Mouse (Mus musculus) heart, postnatal 0 days (tissue): ENCODE measurements at regions not wholly inside any gene's neighbourhood (a gene's known extent, or its start where the extent isn't known, plus 50 kb on each side); places are given as distances from the start of the nearest gene placed in this dataset.
A peak's percentile ranks its signal among the peaks of the same experiment; 100 is the strongest.

ENCODE experiments used
- ATAC-seq: fragments of 200-750 bp; cut with Nextera tagmentation; 2 replicates; pipeline ENCODE4 v1.8.0; 2017; ENCODE audit warnings: low read depth, moderate number of reproducible peaks, moderate library complexity; ENCODE audit not compliant: insufficient read depth
- DNase-seq: peaks from one replicate; pipeline ENCODE4 v3.0.0-alpha.2; 2016; ENCODE audit warnings: low spot score
- H3K27ac ChIP-seq: fragments of 300-500 bp; sonication (generic); 2 replicates; pipeline ENCODE4 v1.5.1; 2014; ENCODE audit warnings: low read depth, mild to moderate bottlenecking
- H3K27me3 ChIP-seq: fragments of 300-500 bp; sonication (generic); 2 replicates; pipeline ENCODE4 v1.6.1; 2014; ENCODE audit warnings: low read length, mixed read lengths; ENCODE audit not compliant: control insufficient read depth, insufficient read depth
- H3K36me3 ChIP-seq: fragments of 300-500 bp; sonication (generic); replicated peaks from 2 replicates; pipeline ENCODE4 v1.6.1; 2014; ENCODE audit warnings: low read length, mixed read lengths; ENCODE audit not compliant: control insufficient read depth, insufficient read depth
- H3K4me1 ChIP-seq: fragments of 300-500 bp; sonication (generic); 2 replicates; pipeline ENCODE4 v1.6.1; 2014; ENCODE audit warnings: antibody characterized with exemption; ENCODE audit not compliant: control insufficient read depth, insufficient read depth
- H3K4me2 ChIP-seq: fragments of 300-500 bp; sonication (generic); 2 replicates; pipeline ENCODE4 v1.6.1; 2014; ENCODE audit warnings: low read depth, mild to moderate bottlenecking, low read length, moderate library complexity
- H3K4me3 ChIP-seq: fragments of 300-500 bp; sonication (generic); 2 replicates; pipeline ENCODE4 v1.5.1; 2014; ENCODE audit warnings: low read depth, low read length
- H3K9ac ChIP-seq: fragments of 300-500 bp; sonication (generic); replicated peaks from 2 replicates; pipeline ENCODE4 v1.6.1; 2014; ENCODE audit warnings: low read depth, low read length, mixed read lengths
- H3K9me3 ChIP-seq: fragments of 300-500 bp; sonication (generic); replicated peaks from 2 replicates; pipeline ENCODE4 v1.6.1; 2016; ENCODE audit warnings: low read length; ENCODE audit not compliant: control insufficient read depth
- CTCF ChIP-seq: IDR thresholded peaks from 2 replicates; pipeline ENCODE4 v1.5.1; 2016; ENCODE audit warnings: antibody characterized with exemption, control low read depth, low read depth
- EP300 ChIP-seq: IDR thresholded peaks from 2 replicates; pipeline ENCODE4 v1.6.1; 2016; ENCODE audit warnings: antibody characterized with exemption, low read depth
- WGBS: fragments of 180-500 bp; shearing (Covaris S2); extraction: QIAGEN DNeasy Blood & Tissue Kit; methylation state at CpG from one replicate; pipeline ENCODE4 v1.1.7; 2014; 5-methylcytosine and 5-hydroxymethylcytosine counted together

DNA sequence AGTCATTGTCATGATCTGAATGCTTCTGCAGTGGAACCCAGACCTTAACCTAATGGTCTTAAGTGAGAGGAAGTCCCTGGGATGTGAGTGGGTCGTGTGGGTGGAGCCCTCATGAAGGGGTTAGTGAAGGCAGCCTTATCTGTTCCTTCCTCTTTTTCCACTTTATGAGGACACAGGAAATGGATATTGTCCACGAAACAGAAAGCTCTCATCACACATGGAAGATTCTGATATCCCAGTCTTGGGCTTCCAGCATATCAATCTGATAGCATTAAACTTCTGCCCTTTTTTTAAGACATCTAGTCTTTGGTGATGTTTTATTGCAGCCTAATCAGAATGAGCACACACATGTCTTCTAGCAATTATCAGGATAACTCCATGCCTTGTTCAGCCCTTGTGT is 164.0 kb downstream of the Mex3b start:
- Histone ChIP-seq H3K4me3 (no peak overlapping the region), H3K36me3 (no peaks in the 10 kb centered on the region), H3K27me3 (no peaks in the 10 kb centered on the region), H3K9me3 (0 out of 2 replicates have a peak, but pooled peaks cover 3% of the 10 kb centered on the region), H3K4me1 (no peaks in the 10 kb centered on the region), H3K9ac (no peak overlapping the region), H3K4me2 (no peak overlapping the region), H3K27ac (no peak overlapping the region)
- ATAC-seq (no peak), DNase-seq (no peak)
- WGBS: 47% methylated on average over 2 of the region's 2 CpGs
- no peak for TF ChIP-seq CTCF
- no peak for TF ChIP-seq EP300

DNA sequence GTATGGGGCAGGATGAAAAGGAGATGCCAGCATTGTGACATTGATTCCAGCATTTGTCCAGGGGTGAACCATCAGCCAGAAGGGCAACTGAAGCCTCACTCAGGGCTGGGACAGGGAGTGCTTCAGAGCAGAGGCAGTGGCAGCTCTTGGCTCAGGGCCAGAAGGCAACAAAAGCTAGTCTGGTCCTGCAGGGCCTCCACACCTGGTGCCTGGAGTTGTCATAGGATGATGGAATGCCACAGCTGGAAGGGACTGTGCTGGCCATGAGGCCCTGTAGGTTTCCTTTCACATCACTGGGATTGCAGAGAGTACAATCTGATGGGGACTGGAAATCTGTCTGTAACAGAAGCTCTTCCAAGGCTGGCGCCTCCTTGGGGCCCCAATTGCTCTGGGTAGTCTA is 164.9 kb downstream of the Mex3b start:
- H3K36me3 ChIP-seq: no peaks in the 10 kb centered on the region
- ATAC-seq: no peak
- WGBS: 95% methylated on average over 1 of the region's 1 CpGs
- H3K4me2 ChIP-seq: no peak overlapping the region
- DNase-seq: no peak
- H3K27me3 ChIP-seq: no peaks in the 10 kb centered on the region
- H3K27ac ChIP-seq: no peak overlapping the region
- TF ChIP-seq EP300 (no peak), CTCF (no peak)
- no peak overlapping the region for H3K4me3 ChIP-seq
- 0 out of 2 replicates have a peak, but pooled peaks cover 3% of the 10 kb centered on the region for H3K9me3 ChIP-seq
- H3K9ac ChIP-seq: no peak overlapping the region
- no peaks in the 10 kb centered on the region; the same call in 1 of the 2 replicates for H3K4me1 ChIP-seq

DNA sequence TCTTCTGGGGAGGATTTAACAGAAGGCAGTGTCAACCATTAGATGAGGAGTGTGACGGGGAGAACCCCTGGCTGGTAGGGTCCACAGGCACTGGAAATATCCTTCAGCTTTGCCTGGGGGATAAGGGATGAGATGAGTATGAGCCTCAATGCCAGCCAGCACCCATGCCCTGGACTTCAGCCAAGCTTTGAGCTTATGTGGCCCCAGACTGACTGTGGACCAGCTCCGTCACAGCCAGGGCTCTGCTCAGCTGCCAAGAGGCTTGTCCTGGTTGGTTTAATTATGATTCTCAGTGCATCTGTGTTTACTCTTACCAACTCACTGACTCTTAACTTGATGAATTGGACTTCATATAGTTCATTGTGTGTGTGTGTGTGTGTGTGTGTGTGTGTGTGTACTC is 165.8 kb downstream of the Mex3b start:
- H3K4me3 ChIP-seq: no peak overlapping the region
- H3K4me1 ChIP-seq: no peaks in the 10 kb centered on the region; the same call in 1 of the 2 replicates
- 0 out of 2 replicates have a peak, but pooled peaks cover 3% of the 10 kb centered on the region for H3K9me3 ChIP-seq
- no peak for DNase-seq
- no peak overlapping the region for H3K9ac ChIP-seq
- no peaks in the 10 kb centered on the region for H3K36me3 ChIP-seq
- TF ChIP-seq CTCF (no peak), EP300 (no peak)
- WGBS: 56% methylated on average over 2 of the region's 2 CpGs
- H3K27ac ChIP-seq: no peak overlapping the region
- ATAC-seq: no peak
- no peak overlapping the region for H3K4me2 ChIP-seq
- no peaks in the 10 kb centered on the region for H3K27me3 ChIP-seq

DNA sequence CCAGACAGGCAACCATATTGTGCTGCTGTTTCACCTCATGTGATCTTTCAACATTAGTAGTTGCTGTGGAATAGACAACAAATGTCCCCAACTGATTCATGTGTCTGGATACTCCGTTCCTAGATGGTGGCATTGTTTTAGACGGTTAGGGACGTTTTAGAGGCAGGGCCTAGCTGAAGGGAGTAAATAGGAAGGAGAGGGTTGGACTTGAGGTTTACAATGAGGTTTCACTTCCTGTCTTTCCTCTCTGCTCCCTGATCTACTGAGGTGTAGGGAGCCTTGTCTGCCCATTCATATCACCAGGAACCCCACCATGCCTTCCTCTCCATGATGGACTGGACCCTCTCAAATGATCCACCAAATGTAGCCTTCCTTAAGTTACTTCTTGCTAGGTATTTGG is 168.1 kb downstream of the Mex3b start:
- no peaks in the 10 kb centered on the region for H3K36me3 ChIP-seq
- H3K9me3 ChIP-seq: 0 out of 2 replicates have a peak, but pooled peaks cover 3% of the 10 kb centered on the region
- H3K27ac ChIP-seq: no peak overlapping the region
- WGBS: 72% methylated on average over 3 of the region's 3 CpGs
- DNase-seq (no peak), ATAC-seq (no peak)
- H3K4me2 ChIP-seq: no peak overlapping the region
- H3K4me3 ChIP-seq: no peak overlapping the region
- H3K27me3 ChIP-seq: no peaks in the 10 kb centered on the region
- no peaks in the 10 kb centered on the region; the same call in 1 of the 2 replicates for H3K4me1 ChIP-seq
- H3K9ac ChIP-seq: no peak overlapping the region
- no peak for TF ChIP-seq CTCF
- TF ChIP-seq EP300: no peak

DNA sequence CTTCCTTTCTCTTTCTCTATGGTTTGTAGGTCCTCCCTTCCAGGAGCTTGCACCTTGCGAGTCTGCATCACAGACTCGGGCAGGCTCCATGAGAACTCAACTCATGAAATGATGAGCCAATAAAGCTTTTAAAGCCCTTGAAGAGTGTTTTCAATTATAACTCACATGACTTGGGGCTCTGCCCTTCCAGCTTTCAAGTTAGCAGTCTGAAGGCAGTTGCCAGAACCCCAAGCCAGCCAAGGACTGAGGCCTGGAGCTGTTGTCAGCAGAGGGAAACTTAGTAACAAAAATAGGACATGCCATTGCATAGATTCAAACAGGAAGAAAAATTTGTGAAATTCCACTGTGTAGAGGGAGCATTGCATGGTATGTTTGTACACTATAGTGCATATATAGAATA is 169.3 kb downstream of the Mex3b start:
- 91% methylated on average over 2 of the region's 2 CpGs for WGBS
- Histone ChIP-seq H3K4me1 (no peaks in the 10 kb centered on the region; the same call in 1 of the 2 replicates), H3K27ac (no peak overlapping the region), H3K9me3 (no peaks in the 10 kb centered on the region), H3K9ac (no peak overlapping the region), H3K27me3 (no peaks in the 10 kb centered on the region), H3K4me2 (no peak overlapping the region), H3K36me3 (no peaks in the 10 kb centered on the region), H3K4me3 (no peak overlapping the region)
- ATAC-seq: no peak
- TF ChIP-seq EP300 (no peak), CTCF (no peak)
- peak; percentile 9 for DNase-seq

DNA sequence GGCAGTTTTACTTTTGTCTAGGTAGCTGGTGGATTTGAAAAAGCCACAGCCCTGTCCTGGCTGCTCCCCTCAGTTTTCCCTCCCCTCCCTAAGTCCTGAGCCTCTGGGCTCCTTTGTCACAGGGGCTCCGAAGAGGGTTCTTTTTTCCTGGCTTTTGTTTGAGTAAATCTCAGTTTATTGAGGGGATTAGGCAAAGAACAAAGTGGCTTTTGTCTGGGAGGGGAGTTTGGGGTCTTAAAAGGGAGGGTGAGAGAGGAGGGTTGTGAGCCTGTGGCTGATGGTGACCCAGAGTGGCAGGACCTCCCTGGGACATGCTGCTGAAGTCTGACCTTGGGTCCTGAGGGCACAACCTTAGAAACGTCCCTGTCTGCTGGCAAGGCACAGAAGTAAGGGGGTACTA is 170.0 kb downstream of the Mex3b start:
- no peaks in the 10 kb centered on the region for H3K27me3 ChIP-seq
- no peak for TF ChIP-seq CTCF
- no peak for DNase-seq
- no peak overlapping the region for H3K4me3 ChIP-seq
- H3K4me2 ChIP-seq: no peak overlapping the region
- H3K4me1 ChIP-seq: no peaks in the 10 kb centered on the region; the same call in 1 of the 2 replicates
- H3K27ac ChIP-seq: no peak overlapping the region
- H3K9ac ChIP-seq: no peak overlapping the region
- no peaks in the 10 kb centered on the region for H3K36me3 ChIP-seq
- ATAC-seq: no peak
- H3K9me3 ChIP-seq: no peaks in the 10 kb centered on the region
- WGBS: 22% methylated on average over 2 of the region's 2 CpGs
